Mouse (Mus musculus): ENCODE measurements at regions not wholly inside any gene's neighbourhood (a gene's known extent, or its start where the extent isn't known, plus 50 kb on each side); places are given as distances from the start of the nearest gene placed in this dataset.

DNA sequence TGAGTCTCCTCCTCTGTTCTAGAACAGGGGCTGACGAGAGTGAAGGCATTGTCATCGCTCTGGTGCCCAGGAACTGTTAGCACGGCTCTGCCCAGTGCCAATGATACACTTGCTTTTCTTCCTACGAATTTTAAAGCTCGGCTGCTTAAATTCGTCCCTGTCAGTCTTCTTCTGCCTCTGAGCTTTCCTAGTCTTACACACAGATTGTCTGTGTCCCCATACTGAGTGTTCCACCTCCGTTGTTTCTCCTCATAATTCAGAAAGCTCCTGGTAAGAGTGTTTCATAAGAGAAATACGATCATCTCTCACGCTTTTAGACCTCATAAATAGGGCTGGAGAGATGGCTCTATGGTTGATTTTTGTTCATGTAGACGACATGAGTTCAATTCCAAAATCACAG is 282.9 kb upstream of the Rnf219 start:
- TF ChIP-seq CTCF (IDR thresholded peaks at IDR 0.05; ENCODE audit: low read depth) (no peak), EP300 (IDR thresholded peaks at IDR 0.05; ENCODE audit: low read depth) (no peak)
